Mouse (Mus musculus): Measurements from ENCODE around the gene Creb3l1. TPM values are rescaled to one million over a fixed set of nuclear protein-coding genes. Genes with fewer than 3 reads are reported as not detected.

Gene Creb3l1
- total RNA-seq (2021): 1 to 10 TPM; 3.9 to 6.0 TPM
- long read RNA-seq, experiment 1, partial matches to known transcripts: 1 of 6 reads
- long read RNA-seq, experiment 1, other reads (novel, unspliced or antisense): 1 of 6 reads
- long read RNA-seq, experiment 2, transcript Creb3l1-201 (12 exons, 2,603 nt): major isoform, 6 of 6 reads
- long read RNA-seq, experiment 2, partial matches to known transcripts: 0 of 6 reads
- long read RNA-seq, experiment 2, other reads (novel, unspliced or antisense): 0 of 6 reads

DNA sequence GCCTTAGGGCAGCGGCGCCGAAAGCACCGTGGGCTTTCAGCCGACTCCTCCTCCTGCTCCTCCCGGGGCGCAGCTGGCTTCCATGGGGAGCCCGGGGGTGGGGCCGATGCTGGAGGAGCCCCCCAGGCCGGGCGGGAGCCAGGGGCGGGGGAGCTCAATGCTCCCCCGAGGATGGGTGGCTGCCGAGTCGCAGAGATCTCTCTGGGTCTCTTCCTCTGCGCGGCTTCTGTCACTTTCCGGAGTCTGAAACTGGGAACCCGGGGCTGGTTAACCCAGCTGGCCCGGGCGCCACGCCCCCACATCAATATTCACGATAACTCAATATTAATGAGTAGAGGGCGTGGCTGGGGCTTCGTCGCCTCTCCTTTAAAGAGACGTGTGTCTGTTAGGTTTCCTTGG, at the start of gene Creb3l1:
Creb3l1 (minus strand) TSS at position 229 of the 399 bp plus-strand sequence.
- intact Hi-C loops (cut with DNase I): no loop called here
- peak; percentile 51 to 56 for DNase-seq (ENCODE audit: low spot score in 2 of 2)

DNA sequence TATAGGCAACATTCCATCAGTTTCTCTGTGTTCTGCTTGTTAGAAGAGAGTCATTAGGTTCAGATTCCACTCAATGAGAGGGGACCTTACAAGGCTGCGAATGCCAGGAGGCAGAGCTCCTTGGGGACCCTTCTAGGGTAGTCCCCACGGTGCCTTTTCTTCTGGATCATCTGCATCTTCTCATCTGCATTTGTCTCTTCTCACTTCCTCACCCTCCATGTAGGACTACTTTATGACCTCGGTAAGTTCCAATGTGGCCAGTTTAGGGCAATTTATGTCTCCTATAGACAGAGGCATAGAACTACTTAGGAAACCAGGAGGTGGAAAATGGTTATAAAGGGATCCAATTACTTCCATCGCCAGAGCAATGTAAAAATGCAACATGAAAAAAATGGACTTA, 46.8 kb upstream of the Creb3l1 start:
- intact Hi-C loops (cut with DNase I): no loop called here
- DNase-seq (ENCODE audit: low spot score in 2 of 2): no peak

DNA sequence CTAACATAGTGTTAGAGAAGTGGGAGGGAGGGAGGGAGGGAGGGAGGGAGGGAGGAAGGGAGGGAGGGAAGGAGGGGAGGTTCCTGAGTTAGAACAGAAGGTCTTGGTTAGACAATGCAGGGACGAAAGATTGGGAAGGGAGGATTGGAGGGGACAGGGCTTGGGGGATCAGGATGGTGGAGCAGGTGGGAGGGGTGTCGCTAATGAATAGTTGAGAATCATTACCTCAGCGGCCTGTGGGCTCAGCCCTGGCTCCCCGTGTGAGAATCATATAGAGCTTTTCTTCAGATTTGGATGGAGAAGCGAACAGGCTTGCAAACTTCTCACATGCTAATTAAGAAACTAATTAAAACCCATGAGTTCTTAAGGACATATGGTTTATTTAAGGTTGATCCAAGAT, 45.3 kb upstream of the Creb3l1 start:
- intact Hi-C loops (cut with DNase I): no loop called here
- DNase-seq (ENCODE audit: low spot score in 2 of 2): no peak

DNA sequence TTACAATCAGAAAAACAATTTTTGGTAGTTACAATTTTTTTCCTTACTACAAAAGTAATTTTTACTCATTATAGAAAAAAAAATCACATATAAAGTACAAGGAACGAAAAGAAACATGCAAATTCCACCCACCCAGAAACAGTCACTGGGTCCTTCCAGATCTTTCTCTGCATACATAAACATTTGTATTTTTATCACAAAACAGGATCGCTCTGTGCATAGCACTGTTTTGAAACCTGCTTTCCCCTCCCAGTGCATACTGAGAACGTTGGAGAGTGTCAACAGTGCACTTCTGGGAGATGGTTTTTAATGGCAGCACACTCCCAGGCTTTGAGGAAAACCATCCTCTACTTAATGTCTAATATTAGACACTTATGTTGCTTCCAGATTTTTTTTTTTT, 43.3 kb upstream of the Creb3l1 start:
- peak in 1 of 2 experiments; percentile 60 for DNase-seq (ENCODE audit: low spot score in 2 of 2)
- intact Hi-C loops (cut with DNase I): no loop called here

DNA sequence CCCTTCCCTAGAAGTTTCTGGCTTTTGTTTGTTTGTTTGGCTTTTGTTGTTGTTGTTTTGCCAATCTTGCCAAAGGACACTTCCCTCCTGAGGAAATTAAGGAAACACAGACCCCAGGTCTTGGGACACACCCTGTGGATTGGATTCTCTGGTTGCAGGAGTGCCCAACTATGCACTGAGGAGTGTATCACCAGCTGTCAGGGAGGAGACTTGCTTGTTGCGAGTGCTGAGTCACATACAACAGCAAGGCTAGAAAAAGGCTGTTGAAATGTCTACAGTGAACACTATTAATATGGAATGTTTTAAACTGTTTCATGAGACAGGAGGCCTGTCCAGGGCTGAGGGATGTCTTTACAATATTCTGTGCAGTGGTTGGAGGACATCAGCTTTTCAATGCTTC, 42.6 kb upstream of the Creb3l1 start:
- no peak for DNase-seq (ENCODE audit: low spot score in 2 of 2)
- intact Hi-C loops (cut with DNase I): no loop called here

DNA sequence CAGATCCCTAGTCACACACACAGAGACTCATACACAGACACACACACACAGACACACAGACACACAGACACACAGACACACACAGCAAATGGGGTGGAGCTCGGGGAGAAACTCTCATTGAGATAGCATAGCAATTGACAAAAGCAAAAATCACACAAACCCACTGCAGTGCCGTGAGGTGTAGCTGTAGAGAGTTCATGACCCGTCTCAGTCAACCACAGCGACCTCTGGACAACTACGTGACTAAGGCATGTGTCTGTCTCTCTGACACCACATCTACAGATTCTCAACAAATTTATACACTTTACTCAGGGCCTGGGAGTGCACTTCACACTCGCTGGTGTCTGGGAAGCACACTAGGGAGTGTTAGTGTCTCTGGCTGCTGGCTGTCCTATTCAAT, 41.6 kb upstream of the Creb3l1 start:
- intact Hi-C loops (cut with DNase I): no loop called here
- DNase-seq (ENCODE audit: low spot score in 2 of 2): no peak

DNA sequence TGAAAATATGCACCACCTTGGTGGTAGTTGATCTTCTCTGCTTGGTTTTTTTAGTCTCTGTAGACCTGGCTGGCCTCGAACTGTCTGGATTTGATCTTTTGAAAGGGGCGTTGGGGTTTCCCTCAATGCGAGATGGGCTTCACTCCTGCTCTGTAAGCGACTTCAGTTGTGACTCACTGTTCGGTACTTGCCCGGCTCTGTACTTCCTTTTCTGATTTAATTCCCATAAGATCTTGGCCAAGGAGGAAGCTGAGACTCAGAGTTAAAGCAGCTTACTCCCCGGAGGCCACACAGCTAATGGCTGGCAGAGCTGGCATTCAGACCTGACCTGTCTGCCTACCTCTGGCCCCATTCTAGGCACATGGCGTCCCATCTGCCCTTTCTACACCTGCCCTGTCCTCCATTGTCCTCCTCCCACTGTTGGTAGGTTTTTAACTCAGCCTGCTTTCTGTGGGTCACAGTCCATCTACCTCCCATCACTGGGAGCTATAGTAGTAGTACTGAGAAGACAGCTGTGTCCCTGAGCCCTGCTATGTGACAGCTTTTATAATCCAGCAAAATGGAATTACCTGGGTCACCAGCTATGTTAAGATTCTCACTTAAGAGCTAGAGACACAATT, 41.1 kb upstream of the Creb3l1 start:
- no peak for DNase-seq (ENCODE audit: low spot score in 2 of 2)
- intact Hi-C loops (cut with DNase I): no loop called here

DNA sequence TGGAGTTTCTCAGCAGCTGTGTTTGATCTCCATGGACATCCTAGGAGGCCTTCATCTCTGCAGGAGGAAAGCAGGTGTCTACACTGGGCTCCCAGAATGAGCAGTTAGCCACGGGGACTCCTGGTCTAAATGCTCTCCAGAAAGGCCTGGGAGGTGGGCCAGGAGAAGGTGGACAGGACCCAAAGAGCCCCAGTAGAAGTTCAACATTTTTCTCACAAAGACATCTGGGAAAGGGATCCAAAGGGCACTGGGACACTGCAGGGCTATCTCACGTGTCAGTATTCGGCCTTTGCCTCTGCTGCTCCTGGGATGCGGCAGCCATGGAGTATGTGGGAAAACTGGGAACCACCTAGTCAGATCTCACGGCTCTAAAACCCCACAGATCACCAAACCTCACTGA, 38.8 kb upstream of the Creb3l1 start:
- intact Hi-C loops (cut with DNase I): no loop called here
- no peak for DNase-seq (ENCODE audit: low spot score in 2 of 2)

DNA sequence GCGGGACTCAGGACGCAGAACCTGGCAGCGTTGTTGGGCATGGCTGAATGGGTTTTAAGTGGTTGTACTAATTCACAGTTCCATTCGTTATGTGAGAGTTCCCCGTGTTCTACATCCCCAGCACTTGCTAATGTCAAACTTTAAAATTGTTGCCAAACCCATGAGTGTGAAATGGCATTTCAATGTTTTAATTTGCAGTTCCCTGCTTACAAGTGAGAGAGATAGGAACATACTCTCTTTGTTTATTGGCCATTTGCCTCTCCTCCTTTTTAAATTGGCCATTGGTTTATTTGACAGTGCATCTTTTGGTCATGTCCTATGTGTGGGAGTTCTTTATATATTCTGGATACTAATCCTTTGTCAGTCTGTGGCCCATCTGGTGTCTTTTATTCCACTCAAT, 37.0 kb upstream of the Creb3l1 start:
- peak in 1 of 2 experiments; percentile 58 for DNase-seq (ENCODE audit: low spot score in 2 of 2)
- intact Hi-C loops (cut with DNase I): no loop called here

DNA sequence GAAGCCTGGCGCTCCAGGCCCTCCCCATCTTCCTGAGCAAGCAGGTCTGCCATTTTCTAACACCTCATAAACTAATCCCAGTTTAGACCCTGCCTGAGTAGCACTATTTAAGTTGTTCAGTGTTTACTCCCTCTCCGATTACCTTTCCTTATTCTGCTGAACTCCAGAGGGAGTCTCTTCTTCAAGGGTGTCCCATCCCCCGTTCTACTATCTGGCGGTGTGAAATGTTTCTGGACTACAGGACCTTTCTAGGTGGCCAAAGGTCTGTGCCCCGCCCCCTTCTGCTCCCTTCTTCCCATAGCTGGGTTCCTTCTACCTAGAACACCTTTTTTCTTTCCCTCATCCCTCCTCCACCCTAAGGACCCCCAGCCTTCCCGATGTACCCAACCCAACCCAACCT, 36.0 kb upstream of the Creb3l1 start:
- intact Hi-C loops (cut with DNase I): no loop called here
- DNase-seq (ENCODE audit: low spot score in 2 of 2): no peak

DNA sequence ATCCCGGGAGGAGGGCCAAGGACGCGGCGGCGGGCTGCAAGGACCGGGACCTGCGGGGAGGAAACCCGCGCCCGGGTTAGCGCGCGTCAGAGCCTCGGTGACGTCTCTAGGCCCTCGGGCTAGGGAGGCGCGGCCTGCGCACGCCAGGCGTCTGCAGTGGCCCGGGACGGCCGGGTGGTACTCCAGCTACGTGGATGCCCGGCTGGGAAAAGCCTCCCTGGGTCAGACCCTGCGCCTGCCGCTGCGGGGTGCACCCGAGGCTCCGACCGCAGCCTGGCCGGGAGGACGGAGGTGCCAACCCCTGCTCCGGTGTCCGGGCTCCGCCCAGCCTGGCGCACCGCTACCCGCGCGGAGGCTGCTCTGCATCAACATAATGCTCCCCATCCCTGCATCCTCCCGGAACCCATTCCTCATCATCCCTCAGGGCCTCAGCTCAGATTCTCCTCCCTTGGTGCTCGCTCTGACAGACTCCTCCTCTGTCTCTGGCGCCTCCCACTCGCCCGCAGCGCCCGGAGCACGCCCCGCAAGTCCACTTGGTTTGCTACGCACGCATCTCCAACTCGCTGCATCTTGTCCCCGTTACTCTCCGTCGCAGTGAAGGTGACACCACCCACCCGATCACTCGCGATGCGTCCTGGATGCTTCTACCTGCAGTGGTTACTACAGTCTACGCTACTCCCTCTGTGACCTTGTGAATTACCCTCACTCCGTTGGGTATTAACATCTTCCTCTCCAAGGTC, 35.3 kb upstream of the Creb3l1 start:
- peak; percentile 77 to 79 for DNase-seq (ENCODE audit: low spot score in 2 of 2)
- intact Hi-C loops (cut with DNase I): loop anchor here (2.0 to 5.0 kb wide), 3 partner anchors 53 to 132 kb away; partner anchors contain the start of gene Chrm4

DNA sequence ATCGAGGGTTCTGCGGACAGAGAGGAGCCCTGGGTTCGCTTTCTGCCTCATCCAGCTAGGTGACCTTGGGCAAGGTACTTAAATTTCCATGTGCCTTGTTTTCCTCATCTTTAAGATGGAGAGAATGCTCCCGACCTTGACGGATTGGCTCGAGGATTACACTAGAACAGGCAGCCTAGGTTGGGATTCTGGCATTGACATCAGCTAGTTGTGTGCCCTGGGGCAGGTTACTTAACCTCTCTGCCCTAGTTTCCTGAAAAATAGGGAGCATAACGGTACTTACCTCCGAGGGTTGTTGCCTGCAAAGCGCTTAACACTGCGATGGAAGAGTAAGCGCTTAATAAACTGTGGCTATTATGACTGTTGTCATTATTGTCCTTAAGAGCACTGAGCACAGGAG, 34.6 kb upstream of the Creb3l1 start:
- intact Hi-C loops (cut with DNase I): loop anchor here (1.0 to 5.0 kb wide), 4 partner anchors 52 to 132 kb away; partner anchors contain the start of gene Chrm4
- DNase-seq (ENCODE audit: low spot score in 2 of 2): peak in 1 of 2 experiments; percentile 49

DNA sequence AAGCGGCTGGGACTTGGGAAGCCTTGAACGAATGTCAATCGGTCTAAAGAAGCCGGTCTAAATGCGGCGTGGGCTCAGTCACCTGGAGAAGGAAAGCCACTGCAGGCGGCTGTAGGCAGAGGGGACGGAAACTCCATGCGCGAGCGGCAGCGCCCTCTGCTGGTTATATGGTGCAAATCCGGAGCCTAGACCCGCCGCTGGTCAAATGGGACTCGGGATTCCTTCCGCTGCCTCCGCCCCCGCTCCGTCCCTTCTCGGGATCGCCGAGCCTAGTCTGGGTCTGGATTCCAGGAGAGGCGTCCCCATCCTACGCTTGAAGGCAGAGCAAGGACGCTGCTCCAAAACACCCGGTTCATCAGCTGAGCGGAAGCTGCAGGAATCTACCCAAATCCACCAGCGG, 34.2 kb upstream of the Creb3l1 start:
- intact Hi-C loops (cut with DNase I): loop anchor here (1.0 to 5.0 kb wide), 4 partner anchors 52 to 131 kb away; partner anchors contain the start of gene Chrm4
- peak; percentile 96 to 97 for DNase-seq (ENCODE audit: low spot score in 2 of 2)

DNA sequence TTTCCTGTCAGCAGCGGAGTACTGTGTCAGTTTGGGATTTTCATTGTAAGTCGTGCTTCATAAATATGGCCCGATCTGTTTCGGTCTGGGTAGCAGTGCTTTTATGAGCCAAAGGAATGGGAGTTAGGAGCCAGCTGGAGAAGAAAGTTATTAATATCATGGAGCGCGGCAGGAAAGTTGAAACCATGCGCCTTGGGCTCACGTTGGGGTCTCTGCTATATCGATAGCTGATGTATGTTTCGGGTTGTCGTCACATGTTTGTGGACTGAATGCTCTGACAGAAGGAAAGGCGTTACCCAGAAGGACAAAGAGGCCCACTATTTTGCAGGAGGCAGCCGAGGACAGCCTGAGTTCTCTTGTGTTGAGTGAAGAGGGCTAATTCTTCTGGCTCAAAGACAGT, 32.5 kb upstream of the Creb3l1 start:
- intact Hi-C loops (cut with DNase I): loop anchor here (5.0 kb wide), 1 partner anchor 129 kb away; the partner anchor contains the start of gene Chrm4
- peak; percentile 27 to 44 for DNase-seq (ENCODE audit: low spot score in 2 of 2)

DNA sequence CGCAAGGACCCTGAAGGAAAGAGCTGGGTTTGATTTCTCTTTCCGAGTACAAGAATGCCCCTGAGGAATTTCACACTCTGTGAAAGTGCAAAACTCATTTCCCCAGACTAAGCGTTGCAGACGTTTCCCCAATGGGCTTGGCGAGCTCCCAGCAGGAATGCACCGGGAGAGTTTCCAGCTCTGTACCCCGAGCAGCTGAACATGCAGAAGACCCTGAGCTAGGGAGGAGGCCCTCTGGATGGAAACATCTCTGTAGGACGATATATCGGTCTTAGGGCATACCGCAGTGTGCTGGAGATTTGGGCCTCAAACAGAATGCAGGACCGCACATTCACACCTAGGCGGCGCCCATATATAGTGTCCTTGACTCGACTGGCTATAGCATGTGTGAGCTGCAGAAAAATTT, 31.5 kb upstream of the Creb3l1 start:
- intact Hi-C loops (cut with DNase I): loop anchor here (5.0 kb wide), 1 partner anchor 129 kb away; the partner anchor contains the start of gene Chrm4
- DNase-seq (ENCODE audit: low spot score in 2 of 2): peak; percentile 64 to 65

DNA sequence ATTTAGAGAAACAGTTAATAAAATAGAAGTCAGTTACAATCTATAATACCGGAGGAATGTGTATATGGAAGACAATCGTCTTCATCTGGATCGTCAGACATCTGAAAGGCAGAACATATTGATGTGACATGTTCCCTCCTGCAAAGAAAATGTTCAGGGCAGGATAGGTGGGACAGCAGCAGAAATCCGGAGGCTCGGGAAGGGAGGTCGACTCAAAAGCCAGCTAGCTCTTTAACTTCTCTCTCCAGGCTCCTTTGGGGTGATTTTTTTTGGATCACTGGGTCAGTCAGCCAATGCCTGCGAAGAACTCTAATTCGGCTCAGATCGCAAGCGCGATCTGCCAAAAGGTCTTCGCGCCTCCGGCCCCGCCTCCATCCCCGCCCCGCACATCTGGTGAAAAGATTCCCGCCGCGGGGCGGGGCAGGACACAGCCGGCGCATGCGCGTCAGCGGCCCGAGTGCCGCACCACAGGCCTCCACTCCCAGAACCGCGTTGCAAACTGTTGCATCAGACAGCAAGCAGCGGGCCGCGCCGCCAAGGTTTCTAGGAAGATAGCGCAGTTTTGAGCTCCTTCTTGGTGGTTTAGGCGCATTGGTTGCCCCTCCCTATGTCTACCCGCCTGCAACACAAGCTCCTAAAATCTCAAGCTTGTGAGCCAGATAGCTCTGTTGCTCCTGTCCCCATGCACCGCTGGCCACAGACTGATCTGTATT, 31.0 kb upstream of the Creb3l1 start:
- DNase-seq (ENCODE audit: low spot score in 2 of 2): peak; percentile 90 to 91
- intact Hi-C loops (cut with DNase I): loop anchor here (5.0 kb wide), 1 partner anchor 128 kb away; the partner anchor contains the start of gene Chrm4

DNA sequence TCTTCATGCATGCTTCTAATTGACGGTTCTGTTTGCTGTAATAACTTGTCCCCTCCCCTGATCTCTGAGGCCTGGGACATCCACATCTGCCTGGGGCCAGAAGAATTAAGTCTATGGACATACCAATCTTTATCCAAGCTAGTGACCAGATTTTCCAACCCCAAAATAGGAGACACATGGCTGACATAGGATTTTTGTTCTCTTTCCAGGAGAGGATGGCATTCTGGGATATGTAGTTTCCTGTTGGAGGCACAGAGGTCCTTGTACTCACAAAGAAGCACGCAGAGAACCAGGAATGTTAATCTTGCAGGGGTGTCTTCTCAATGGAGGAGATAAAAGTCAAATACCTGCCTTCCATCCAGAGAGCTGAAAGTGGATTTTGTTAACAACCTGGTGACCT, 28.5 kb upstream of the Creb3l1 start:
- intact Hi-C loops (cut with DNase I): no loop called here
- peak in 1 of 2 experiments; percentile 64 for DNase-seq (ENCODE audit: low spot score in 2 of 2)

DNA sequence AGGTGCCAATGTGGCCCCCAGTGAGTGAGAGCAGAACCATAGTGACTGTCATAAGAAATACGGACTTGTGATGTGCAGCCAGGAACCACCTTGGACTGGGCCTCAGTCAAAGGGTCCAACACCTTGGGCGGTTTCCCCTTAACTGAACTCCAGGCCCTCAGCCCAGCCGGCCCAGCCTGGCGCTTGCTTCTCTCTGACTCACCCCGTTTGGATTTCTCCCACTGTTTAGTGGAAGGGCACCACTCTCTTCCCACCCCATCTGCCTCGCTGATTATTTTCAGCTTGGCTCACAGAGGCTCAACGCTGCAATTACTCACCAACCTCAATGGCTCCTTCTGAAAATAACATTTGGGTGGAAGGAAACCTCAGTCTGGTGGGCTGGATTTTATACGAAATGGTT, 27.9 kb upstream of the Creb3l1 start:
- peak; percentile 53 to 60 for DNase-seq (ENCODE audit: low spot score in 2 of 2)
- intact Hi-C loops (cut with DNase I): no loop called here

DNA sequence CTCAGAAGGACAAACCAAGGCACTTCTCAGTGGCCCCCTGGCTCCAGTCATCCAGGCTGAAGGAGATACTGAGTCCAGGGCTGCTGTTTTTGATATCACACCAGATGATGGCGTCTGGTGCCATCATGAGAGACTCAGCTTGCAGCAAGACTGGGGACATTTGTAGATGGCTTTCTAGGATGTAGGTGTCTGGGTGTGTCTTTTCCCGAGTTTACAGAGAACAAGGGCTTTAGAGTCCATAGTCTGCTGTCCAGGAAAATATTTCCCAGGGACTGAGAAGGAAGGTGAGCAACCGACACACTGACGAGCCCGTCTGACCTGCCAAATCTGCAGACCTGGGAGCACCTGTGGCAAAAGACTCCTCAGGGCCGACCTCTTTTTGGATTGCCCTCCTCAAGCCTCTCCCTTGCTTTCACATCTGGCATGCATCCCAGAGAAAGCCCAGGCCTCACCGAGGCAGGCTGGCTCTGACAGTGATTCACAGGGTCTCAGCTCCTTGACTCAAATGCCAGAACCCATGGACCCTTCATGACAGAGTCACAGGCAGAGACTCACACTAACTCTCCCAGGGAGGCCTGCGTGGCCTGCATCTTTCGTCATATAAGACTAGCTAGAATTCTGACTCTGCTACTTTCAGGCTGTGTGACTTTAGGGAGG, 23.9 kb upstream of the Creb3l1 start:
- intact Hi-C loops (cut with DNase I): no loop called here
- no peak for DNase-seq (ENCODE audit: low spot score in 2 of 2)

Data from left cerebral cortex, postnatal 14 days (tissue).